15 mouse cellular contexts compared by ENCODE assay signal in genomic region chr8:24228148-24228547, GRCm38 (mm10).
DNase-seq lines count a peak whose midpoint lies in the region; ATAC-seq and TF ChIP-seq lines count a peak whose summit lies in the region.
"Had no signal": no experiment of that assay in that cellular context is flagged by ENCODE, and none has a peak within 500 bp of the region (broad histone marks: within the 10 kb centered on the region; RNA-seq: fewer than 3 reads in every experiment).

No protein-coding gene starts in this region.

- no peaks in the 10 kb centered on the region for H3K9me3 ChIP-seq in forebrain, embryonic 14.5 days (replicated peaks; ENCODE audit: control insufficient read depth, low read length)
- no peaks in the 10 kb centered on the region for H3K9me3 ChIP-seq in forebrain, embryonic 12.5 days
- no peaks in the 10 kb centered on the region for H3K9me3 ChIP-seq in embryonic facial prominence, embryonic 10.5 days
- H3K9me3 ChIP-seq: embryonic facial prominence, embryonic 13.5 days; neural tube, embryonic 12.5 days had no signal

- H3K36me3 ChIP-seq in forebrain, embryonic 14.5 days (ENCODE audit: control insufficient read depth, insufficient read depth, low read length), result no peaks in the 10 kb centered on the region
- H3K36me3 ChIP-seq in forebrain, embryonic 12.5 days (replicated peaks), result no peaks in the 10 kb centered on the region
- H3K36me3 ChIP-seq in embryonic facial prominence, embryonic 10.5 days (replicated peaks), result no peaks in the 10 kb centered on the region
- H3K36me3 ChIP-seq: embryonic facial prominence, embryonic 13.5 days; neural tube, embryonic 12.5 days had no signal

- no peak overlapping the region for H3K4me3 ChIP-seq in forebrain, embryonic 14.5 days (ENCODE audit: low read depth, low read length)
- H3K4me3 ChIP-seq in forebrain, embryonic 12.5 days (replicated peaks), result no peak overlapping the region
- H3K4me3 ChIP-seq in left cerebral cortex, adult 2 months, result no peak overlapping the region
- H3K4me3 ChIP-seq in embryonic facial prominence, embryonic 10.5 days, result no peak overlapping the region
- H3K4me3 ChIP-seq: embryonic facial prominence, embryonic 13.5 days; neural tube, embryonic 12.5 days had no signal

- intact Hi-C loops in left cerebral cortex, adult 2 months (cut with DNase I), result loop anchor here (5.0 kb wide), 3 partner anchors 144 to 321 kb away; no protein-coding TSS in a partner anchor

- ATAC-seq in forebrain, embryonic 14.5 days, result 0 out of 2 replicates have a peak, but pooled peaks have one; percentile 18
- ATAC-seq in forebrain, embryonic 12.5 days (ENCODE audit: low FRiP score), result no peak

- 63% methylated on average over 1 of the region's 1 CpGs for WGBS in forebrain, embryonic 14.5 days
- WGBS in forebrain, embryonic 12.5 days, result 81% methylated on average over 1 of the region's 1 CpGs
- WGBS in embryonic facial prominence, embryonic 10.5 days, result 87% methylated on average over 1 of the region's 1 CpGs

- H3K4me2 ChIP-seq in forebrain, embryonic 14.5 days (ENCODE audit: low read length), result no peak overlapping the region
- H3K4me2 ChIP-seq in forebrain, embryonic 12.5 days, result no peak overlapping the region
- H3K4me2 ChIP-seq: embryonic facial prominence, embryonic 13.5 days; neural tube, embryonic 12.5 days had no signal

- H3K27me3 ChIP-seq in forebrain, embryonic 14.5 days (replicated peaks; ENCODE audit: control insufficient read depth, insufficient read depth, low read length), result no peaks in the 10 kb centered on the region
- no peaks in the 10 kb centered on the region for H3K27me3 ChIP-seq in forebrain, embryonic 12.5 days
- H3K27me3 ChIP-seq in embryonic facial prominence, embryonic 10.5 days (replicated peaks; ENCODE audit: low read depth, poor library complexity, severe bottlenecking), result no peaks in the 10 kb centered on the region
- H3K27me3 ChIP-seq: embryonic facial prominence, embryonic 13.5 days; neural tube, embryonic 12.5 days had no signal

- no peak for TF ChIP-seq CTCF in left cerebral cortex, adult 2 months (IDR thresholded peaks at IDR 0.05)

- no peak overlapping the region for H3K9ac ChIP-seq in forebrain, embryonic 14.5 days (ENCODE audit: low read length)
- no peak overlapping the region for H3K9ac ChIP-seq in forebrain, embryonic 12.5 days
- H3K9ac ChIP-seq: embryonic facial prominence, embryonic 13.5 days; liver, embryonic 14.5 days; neural tube, embryonic 12.5 days had no signal

- no peak overlapping the region for H3K27ac ChIP-seq in forebrain, embryonic 14.5 days (ENCODE audit: low read depth, low read length)
- no peak overlapping the region for H3K27ac ChIP-seq in forebrain, embryonic 12.5 days
- H3K27ac ChIP-seq in left cerebral cortex, adult 2 months, result peak overlapping the region; percentile 54; the same call in 1 of the 2 replicates
- no peak overlapping the region for H3K27ac ChIP-seq in embryonic facial prominence, embryonic 10.5 days (replicated peaks)
- H3K27ac ChIP-seq: embryonic facial prominence, embryonic 13.5 days; liver, embryonic 14.5 days; neural tube, embryonic 12.5 days had no signal

- H3K4me1 ChIP-seq in forebrain, embryonic 14.5 days (ENCODE audit: control insufficient read depth, insufficient read depth, low read length), result no peaks in the 10 kb centered on the region
- no peaks in the 10 kb centered on the region for H3K4me1 ChIP-seq in forebrain, embryonic 12.5 days
- H3K4me1 ChIP-seq in embryonic facial prominence, embryonic 10.5 days, result no peaks in the 10 kb centered on the region
- H3K4me1 ChIP-seq: embryonic facial prominence, embryonic 13.5 days; neural tube, embryonic 12.5 days had no signal

- peak; percentile 18 for DNase-seq in forebrain, embryonic 14.5 days (ENCODE audit: low spot score)
- DNase-seq in layer of hippocampus, adult 11-12 months (ENCODE audit: low spot score), result peak; percentile 78
- DNase-seq in layer of hippocampus, adult 9-10 months (ENCODE audit: low spot score), result no peak
- DNase-seq in left cerebral cortex, adult 2 months (ENCODE audit: extremely low spot score in 1 of 2, low spot score in 2 of 2), result peak; percentile 23 to 73
- peak; percentile 17 for DNase-seq in right cerebral cortex, postnatal 4 days
- DNase-seq in kidney, adult 18-20 months, result no peak
- no peak for DNase-seq in embryonic facial prominence, embryonic 10.5 days (ENCODE audit: low spot score)
- DNase-seq: B cell, adult 2 months; gastrocnemius, postnatal 14 days; spleen, adult 18-20 months; thymus, postnatal 14 days had no signal

Comparison
In these comparisons a context has a peak if more than half of its experiments do, and no peak if none do; other contexts are left out.
1. DNase-seq: peak in forebrain, embryonic 14.5 days (single experiment), layer of hippocampus, adult 11-12 months (single experiment), left cerebral cortex, adult 2 months (2 of 2) and right cerebral cortex, postnatal 4 days (single experiment); none in layer of hippocampus, adult 9-10 months (single experiment), kidney, adult 18-20 months (single experiment) and embryonic facial prominence, embryonic 10.5 days (single experiment).